Mouse (Mus musculus) megakaryocyte, embryonic 14.5 days (primary cell): ENCODE results near the gene Lrrc8b.

ENCODE experiments used
- FLI1 ChIP-seq: IDR thresholded peaks from 2 replicates; pipeline ENCODE4 v1.6.1; 2012; ENCODE audit warnings: low read length, inconsistent platforms, mixed read lengths
- GATA1 ChIP-seq: IDR thresholded peaks from 3 replicates; pipeline ENCODE4 v1.6.1; 2012; ENCODE audit warnings: mixed read lengths, low read length, inconsistent platforms, borderline replicate concordance

GRCm38 (mm10) chr5:105519096-105519975 lies 103.8 kb downstream of the Lrrc8b start, which contains the start of gene Lrrc8c:
- TF ChIP-seq GATA1, result no peak
- no peak for TF ChIP-seq FLI1
